Mouse (Mus musculus): ENCODE data around the gene Ccdc182.

DNA sequence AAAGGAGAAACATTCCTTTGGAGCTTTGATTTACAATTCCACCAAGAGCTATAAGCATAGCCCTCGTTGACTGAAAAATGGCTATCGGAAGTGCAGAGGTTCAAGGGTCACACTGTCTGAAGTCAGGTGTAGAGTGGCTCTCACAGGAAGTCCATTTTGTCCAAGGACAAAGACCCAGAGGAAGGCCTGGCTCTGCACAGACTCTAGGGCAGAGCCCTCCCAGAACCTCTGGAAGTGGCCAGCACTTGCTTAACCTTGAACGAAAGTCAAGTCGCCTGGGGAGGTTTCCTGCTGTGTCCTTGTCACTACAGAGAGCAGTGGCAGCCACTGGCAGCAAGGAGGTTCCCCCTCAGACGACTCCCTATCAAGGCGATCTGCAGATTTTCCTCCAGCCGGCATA lies 33.4 kb upstream of the Ccdc182 start:
- TF ChIP-seq CTCF (IDR thresholded peaks at IDR 0.05; ENCODE audit: control insufficient read depth, insufficient read depth, low read length) (no peak), POLR2A (IDR thresholded peaks at IDR 0.05; ENCODE audit: borderline replicate concordance, control insufficient read depth, low read depth, low read length) (no peak)
